Mouse (Mus musculus): ENCODE measurements at regions not wholly inside any gene's neighbourhood (a gene's known extent, or its start where the extent isn't known, plus 50 kb on each side); places are given as distances from the start of the nearest gene placed in this dataset.

DNA sequence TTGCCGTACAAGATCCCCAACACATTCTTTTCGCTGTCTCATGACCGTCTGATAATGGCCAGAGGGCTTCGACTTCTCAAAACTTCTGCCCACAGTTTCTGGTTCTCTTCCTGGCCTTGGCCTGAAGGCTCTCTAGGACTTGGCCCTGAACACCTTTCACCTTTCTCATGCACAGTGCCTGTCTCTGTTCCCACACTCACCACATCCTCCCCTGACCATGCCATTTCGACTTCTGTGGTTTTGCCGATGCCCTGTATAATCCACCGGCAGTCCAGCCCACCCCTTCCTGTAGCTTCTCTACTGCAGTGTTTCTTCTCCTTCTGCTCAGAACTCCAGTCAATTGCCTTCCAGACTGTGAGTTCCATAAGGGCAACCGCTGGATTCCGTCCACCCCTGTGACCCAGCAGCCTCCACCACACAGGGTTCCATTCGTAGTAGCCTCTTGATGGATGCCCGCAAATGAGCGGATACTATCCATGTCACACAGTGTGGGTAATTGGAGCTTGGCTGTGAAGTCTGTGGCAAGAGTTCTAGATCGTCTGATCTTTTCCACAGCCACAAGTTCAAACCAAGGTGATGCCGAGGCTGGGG, 53.3 kb upstream of the Cnih3 start:
- ATAC-seq (replicated peaks; ENCODE audit: low FRiP score, poor library complexity, severe bottlenecking) = no peak

DNA sequence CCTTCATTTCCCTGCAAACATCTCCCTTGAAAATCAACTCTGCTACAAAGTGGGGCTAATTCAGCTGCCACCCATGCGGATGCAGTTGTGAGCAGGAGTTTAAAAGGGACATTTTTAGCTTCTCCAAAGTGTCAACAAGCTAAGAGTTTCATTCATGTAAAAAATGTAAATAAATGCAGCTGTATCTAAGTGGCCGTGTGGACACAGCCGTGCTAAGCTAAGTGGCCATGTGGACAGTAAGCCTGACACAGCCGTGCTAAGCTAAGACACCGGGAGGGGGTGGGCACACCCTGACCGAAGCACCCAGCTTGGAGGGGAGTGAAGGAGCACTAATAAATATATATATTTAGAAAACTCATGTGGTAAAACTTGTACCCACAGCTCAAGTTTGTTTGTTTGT, 52.6 kb upstream of the Cnih3 start:
- ATAC-seq (replicated peaks; ENCODE audit: low FRiP score, poor library complexity, severe bottlenecking) = no peak

DNA sequence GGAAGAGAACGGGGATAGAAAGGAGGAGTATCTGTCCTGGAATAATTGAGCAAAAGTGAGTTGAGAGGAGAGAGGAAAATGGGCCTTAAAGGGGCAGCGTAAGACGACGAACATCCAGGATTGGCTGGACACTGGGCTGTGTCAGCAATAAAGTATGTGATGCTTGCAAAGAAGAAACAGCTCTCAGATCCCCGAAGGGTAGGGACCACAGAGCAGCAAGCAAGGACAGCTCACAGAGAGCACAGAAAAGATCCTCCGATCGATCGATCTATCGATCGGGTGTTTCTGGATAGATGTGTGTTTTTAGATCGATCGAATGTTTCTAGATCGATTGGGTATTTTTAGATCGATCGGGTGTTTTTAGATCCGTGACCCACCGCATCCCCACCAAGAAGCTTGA, 50.3 kb upstream of the Cnih3 start:
- ATAC-seq (replicated peaks; ENCODE audit: low FRiP score, poor library complexity, severe bottlenecking) = no peak

All from erythroblast, adult 5-6 weeks (primary cell).